Mouse (Mus musculus) fibroblast of lung, adult 2 months (primary cell): ENCODE measurements around the gene Cdc14a.
A peak's percentile ranks its signal among the peaks of the same experiment; 100 is the strongest.

Experiments used
- DNase-seq: peaks from one replicate; pipeline ENCODE4 v3.0.0-alpha.2; 2011; ENCODE audit warnings: low read depth

Cdc14a gene

GRCm38 (mm10) chr3:116267036-116267654 is 156.7 kb downstream of the Cdc14a start:
- no peak for DNase-seq

DNA sequence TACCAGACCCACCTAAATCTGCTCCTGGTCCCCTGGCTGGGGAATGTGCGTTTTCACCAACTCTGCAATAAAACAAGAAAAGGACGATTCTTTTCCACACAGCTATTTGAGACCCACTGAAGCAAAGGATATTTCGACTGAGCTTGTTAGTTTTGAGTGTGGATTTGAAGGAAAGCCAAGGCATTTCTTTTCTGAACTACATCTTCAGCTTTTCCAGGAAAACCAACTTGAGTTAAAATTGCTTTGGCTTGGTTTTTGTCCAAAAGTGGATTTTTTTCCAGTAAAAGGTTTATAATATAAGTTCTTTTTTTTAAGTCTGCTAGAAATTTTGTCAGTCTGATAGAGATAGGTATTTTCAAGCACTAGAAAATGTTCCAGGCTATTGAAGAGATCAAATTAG is 157.5 kb downstream of the Cdc14a start:
- no peak for DNase-seq

DNA sequence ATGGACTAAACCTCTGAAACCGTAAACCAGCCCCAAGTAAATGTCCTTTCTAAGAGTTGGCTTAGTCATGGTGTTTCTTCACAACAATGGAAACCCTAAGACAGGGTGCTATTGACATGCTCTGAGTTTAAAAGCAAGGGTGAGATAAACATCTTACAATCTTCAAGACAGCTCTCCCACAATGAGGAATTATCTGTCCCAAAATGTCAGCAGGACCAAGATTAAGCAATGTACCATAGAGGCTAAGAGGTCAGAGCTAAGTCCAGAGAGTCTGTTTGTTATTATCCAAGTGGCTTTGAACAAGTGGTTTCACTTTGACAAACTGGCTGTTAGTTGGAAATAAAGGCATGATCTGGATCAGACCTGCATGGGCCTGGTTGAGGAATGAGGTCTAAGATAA is 159.9 kb downstream of the Cdc14a start:
- DNase-seq: no peak

DNA sequence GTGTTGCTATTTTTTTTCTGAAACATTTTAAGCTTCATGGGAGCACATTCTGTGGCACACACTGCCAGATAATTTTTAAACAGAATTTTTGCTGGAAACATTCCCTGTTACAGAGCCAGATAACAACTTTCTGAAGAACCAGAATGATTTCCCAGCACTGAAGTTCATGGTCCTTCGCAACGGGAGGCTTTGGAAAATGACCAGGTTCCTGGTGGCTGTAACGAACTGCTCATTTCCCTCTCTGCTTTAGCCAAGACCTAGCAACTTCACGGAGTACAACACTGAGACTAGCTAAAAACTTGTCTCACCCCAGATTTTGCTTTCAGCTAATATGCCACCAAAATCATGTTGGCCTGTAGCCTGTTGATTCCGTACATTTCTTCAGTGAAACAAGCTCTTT is 160.8 kb downstream of the Cdc14a start:
- DNase-seq: peak; percentile 65

GRCm38 (mm10) chr3:116256104-116256503 is 167.7 kb downstream of the Cdc14a start:
- no peak for DNase-seq

DNA sequence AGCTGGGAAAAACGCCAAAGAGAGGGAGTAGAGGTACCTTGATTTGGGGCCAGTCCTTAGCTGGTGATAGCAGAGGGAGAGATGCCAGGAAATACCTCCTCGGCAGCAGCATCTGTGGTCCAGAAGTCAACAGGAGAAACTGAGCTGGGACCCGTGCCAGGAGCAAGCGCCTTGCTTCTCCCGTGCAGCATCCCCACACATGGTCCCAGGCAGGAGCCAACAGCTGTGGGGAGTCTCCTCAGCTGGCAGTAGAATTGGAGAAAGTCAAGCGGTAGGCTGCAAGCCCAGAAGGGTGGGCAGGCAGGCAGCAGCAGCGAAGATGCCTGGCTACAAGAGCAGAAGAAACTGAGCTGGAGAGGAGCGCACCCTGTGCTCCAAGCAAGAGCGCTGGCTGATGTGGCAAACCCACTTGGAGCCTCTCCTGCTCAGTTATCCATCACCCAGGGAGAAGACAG is 170.7 kb downstream of the Cdc14a start, which contains the start of gene Gpr88:
Gpr88 (minus strand) TSS at position 427 of the 455 bp plus-strand sequence.
- peak; percentile 66 for DNase-seq

DNA sequence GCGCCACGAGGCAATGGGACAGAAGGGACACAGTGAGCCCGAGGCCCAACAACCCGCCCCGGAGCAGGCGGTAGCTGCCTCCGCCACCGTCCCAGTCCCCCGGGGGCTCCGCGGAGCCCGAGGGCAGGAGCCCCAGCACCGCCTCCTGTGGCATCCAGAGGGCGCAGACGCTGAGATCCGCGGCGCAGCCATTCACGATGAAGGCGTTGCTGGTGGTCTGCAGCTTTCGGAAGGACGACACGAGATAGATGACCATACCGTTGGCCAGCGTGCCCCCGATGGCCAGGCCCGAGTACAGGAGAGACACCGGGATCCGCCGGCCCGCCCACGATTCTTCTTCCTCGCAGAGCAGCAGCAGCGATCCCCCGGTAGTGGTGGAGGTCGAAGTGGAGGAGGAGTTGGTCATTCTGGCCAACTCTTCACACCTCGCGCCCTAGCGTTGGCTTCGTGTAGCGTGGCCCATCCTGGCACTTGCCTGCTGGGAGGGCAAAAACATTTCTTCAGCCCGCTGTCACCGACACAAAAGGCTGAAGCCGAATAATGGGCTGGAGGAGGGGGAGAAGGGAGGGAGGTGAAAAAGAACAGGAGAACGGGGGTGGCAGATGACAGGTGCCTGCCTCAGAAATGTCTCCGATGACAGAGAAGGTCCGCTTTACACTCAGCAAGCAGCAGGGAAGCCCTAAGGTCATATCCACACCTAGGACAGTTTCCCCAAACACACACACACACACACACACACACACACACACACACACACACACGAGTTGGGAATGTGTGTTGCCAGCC is 171.4 kb downstream of the Cdc14a start:
- no peak for DNase-seq

- no peak for DNase-seq
These were observed 172.2 kb downstream of the Cdc14a start for GRCm38 (mm10) chr3:116251481-116252254.

DNA sequence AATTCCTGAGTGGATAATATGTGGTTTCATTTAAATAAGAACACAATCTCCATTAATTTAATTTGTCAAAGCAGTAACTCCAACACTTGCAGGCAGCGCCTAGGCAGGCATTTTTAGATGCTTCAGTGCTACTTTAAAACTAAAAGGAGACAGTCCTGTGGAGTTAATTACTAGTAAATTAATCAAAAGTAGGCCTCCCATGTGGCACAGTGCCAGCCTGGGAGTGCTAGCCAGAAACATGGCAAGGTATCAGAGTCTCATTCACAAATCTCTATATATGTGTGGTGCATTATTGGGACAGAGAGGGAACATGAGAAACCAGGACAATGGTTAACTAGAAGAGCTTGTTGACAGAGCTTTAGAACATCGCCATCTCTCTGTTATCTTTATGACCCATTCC is 174.8 kb downstream of the Cdc14a start:
- DNase-seq: no peak

- no peak for DNase-seq
These were observed 179.4 kb downstream of the Cdc14a start for GRCm38 (mm10) chr3:116244476-116244875.

DNA sequence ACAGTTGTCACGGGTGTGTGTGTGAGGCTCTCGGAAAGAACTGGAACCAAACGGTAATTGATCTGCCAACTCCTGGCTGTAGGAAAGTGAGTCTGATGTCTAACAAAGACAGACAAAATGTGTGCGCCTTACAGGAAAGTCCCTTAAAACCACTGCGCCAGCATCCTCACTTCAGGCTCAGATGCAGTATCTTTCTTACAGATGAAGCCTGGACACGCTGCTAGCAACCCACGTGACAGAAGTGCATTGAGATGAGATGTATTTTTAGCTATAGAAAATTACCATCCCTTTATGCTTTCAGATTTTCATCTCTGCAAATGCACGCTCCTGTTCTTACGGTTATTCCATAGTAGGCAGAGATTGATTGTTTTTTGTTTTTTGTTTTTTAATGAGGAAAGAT is 181.1 kb downstream of the Cdc14a start:
- no peak for DNase-seq

DNA sequence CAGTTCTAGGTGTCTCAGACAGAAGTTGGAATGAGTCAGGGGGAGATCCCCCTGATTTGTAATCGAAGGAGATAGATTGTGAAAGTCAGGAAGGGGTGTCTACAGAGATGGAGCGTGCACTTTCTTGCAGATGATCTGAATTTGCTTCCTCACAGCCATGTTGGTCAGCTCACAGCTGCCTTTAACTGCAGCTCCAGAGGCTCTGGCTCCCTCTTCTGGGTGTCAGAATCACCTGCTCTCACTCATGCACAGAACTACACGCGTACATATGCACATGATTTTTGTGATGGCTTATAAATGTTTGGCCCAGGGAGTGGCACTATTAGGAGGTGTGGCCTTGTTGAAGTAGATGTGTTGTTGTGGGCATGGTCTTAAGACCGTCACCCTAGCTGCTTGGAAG is 186.3 kb downstream of the Cdc14a start:
- DNase-seq: no peak

DNA sequence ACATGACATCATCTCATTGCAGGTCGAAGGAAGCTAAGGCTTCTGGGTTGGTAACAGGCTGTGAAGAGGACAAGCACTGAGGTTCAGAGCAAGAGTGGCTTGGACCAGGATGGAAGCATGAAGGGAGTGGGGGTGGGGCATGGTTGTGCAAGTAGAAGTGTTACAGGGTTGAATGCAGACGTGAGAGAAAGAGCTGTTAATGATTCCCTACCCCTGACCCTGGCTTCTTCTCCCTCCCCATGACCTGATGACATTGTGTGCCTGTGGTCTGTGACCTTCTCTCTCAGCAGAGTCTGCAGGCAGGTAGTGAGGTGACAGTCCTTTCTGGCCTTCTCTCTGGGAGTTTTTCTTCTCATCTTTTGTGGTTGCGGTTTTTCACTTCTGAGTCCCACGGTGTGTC is 187.0 kb downstream of the Cdc14a start:
- no peak for DNase-seq

DNA sequence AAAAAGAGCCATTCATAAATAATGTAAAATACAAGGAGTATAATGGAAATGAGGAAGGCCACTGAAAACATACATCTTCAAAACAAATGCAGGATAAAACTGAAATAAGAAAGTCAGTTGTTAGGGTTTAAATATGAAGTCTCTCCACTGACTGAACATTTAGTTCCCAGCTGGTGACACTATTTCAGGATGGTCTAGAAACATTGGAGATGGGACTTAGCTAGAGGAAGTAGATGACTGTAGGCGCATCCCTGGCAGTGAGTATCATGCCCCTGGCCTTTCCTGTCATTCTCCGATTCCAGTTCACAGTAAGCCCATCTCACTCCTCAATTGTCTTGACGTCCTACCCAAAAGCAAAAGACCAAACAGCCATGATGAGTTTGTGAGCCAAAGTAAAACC is 190.3 kb downstream of the Cdc14a start:
- no peak for DNase-seq

- no peak for DNase-seq
These were observed 191.1 kb downstream of the Cdc14a start for GRCm38 (mm10) chr3:116232763-116233162.

GRCm38 (mm10) chr3:116229336-116229735 is 194.5 kb downstream of the Cdc14a start:
- no peak for DNase-seq

DNA sequence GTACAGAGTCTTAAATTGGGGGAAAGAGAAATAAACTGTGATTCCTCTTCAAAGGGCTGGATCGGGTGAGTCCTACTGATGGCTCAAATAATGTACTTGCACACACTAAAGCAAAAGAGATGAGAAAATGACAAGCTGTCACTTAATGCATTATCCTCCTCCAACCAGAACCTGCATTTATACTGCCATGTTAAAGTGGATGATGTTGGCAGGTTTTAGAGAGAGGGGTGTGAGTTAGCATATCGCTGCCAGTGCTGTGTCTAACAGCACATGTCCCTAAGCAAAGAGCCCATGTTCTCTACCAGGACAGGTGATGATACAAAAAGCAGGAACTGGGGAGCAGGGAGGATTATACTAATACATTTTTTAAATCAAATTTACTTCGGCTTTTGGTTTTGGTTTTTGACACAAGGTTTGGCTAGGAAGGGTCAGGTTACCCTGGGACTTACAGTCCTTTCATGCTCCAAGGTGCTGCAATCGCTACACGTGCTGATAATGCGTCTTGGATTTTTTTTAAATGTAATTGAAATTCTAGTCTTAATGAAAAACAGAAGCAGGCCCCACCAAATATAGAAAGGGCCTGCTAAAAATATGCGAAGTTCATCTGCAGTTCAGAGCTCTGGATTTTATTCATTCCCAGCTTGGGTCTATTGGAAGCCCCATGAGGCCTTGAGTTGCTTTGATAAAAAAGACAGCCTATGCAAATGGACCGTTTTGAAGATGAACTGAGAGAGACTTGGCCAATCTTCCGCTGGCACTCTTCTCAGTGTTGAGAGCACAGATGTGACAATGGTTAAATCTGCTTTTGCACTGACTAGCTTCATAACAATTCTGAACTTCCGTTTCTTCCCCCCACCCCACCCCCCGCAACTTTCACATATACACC is 195.2 kb downstream of the Cdc14a start:
- DNase-seq: no peak

- no peak for DNase-seq
These were observed 196.4 kb downstream of the Cdc14a start for GRCm38 (mm10) chr3:116227383-116227782.

- DNase-seq: no peak
These were observed 196.9 kb downstream of the Cdc14a start for GRCm38 (mm10) chr3:116226915-116227314.
